Mouse (Mus musculus) neural tube, embryonic 11.5 days (tissue): ENCODE results near the gene Nfib. TPM values are rescaled to one million over a fixed set of nuclear protein-coding genes. Genes with fewer than 3 reads are reported as not detected.

Experiments
- ATAC-seq: fragments of 200-750 bp; cut with Nextera tagmentation; 2 replicates; pipeline ENCODE4 v1.8.0; 2017; ENCODE audit warnings: moderate number of reproducible peaks, mild to moderate bottlenecking, moderate TSS enrichment, moderate library complexity; ENCODE audit not compliant: insufficient read depth, low FRiP score, low TSS enrichment
- DNase-seq: peaks from one replicate; pipeline ENCODE4 v3.0.0-alpha.2; 2015; ENCODE audit warnings: low spot score
- H3K27ac ChIP-seq: fragments of 300-500 bp; sonication (generic); 2 replicates; pipeline ENCODE4 v1.5.1; 2014; ENCODE audit warnings: low read depth, mild to moderate bottlenecking, low read length
- H3K27me3 ChIP-seq: fragments of 300-500 bp; sonication (generic); 2 replicates; pipeline ENCODE4 v1.6.1; 2014; ENCODE audit warnings: mild to moderate bottlenecking, low read length, mixed read lengths; ENCODE audit not compliant: control insufficient read depth, insufficient read depth
- H3K36me3 ChIP-seq: fragments of 300-500 bp; sonication (generic); 2 replicates; pipeline ENCODE4 v1.6.1; 2014; ENCODE audit warnings: mild to moderate bottlenecking, low read length, moderate library complexity, mixed read lengths; ENCODE audit not compliant: control insufficient read depth, insufficient read depth
- H3K4me1 ChIP-seq: fragments of 300-500 bp; sonication (generic); 2 replicates; pipeline ENCODE4 v1.6.1; 2014; ENCODE audit warnings: low read length, mixed read lengths; ENCODE audit not compliant: control insufficient read depth, insufficient read depth
- H3K4me2 ChIP-seq: fragments of 300-500 bp; sonication (generic); 2 replicates; pipeline ENCODE4 v1.6.1; 2014; ENCODE audit warnings: low read depth, mild to moderate bottlenecking, moderate library complexity
- H3K4me3 ChIP-seq: fragments of 300-500 bp; sonication (generic); 2 replicates; pipeline ENCODE4 v1.5.1; 2014; ENCODE audit warnings: low read depth, low read length
- H3K9ac ChIP-seq: fragments of 300-500 bp; sonication (generic); 2 replicates; pipeline ENCODE4 v1.6.1; 2014; ENCODE audit warnings: mild to moderate bottlenecking, low read length
- H3K9me3 ChIP-seq: fragments of 300-500 bp; sonication (generic); 2 replicates; pipeline ENCODE4 v1.6.1; 2016; ENCODE audit warnings: low read length; ENCODE audit not compliant: control insufficient read depth
- WGBS: fragments of 180-500 bp; shearing (Covaris S2); extraction: QIAGEN DNeasy Blood & Tissue Kit; methylation state at CpG from one replicate; pipeline ENCODE4 v1.1.7; 2014; 5-methylcytosine and 5-hydroxymethylcytosine counted together
- polyA plus RNA-seq: library from polyadenylated mRNA; unstranded; fragments of >200 nt; fragmentation: Nextera tagmentation; extraction: Ambion mirVana; gene quantifications from 2 replicates; pipeline ENCODE4 v1.2.1, GENCODE M21; 2014

Gene Nfib
- polyA plus RNA-seq, 1 experiment from 2014 or later: 29.1 TPM

- no peak overlapping the region for H3K27ac ChIP-seq
- 81% methylated on average over 6 of the region's 6 CpGs for WGBS
- H3K4me2 ChIP-seq: no peak overlapping the region
- H3K36me3 ChIP-seq: no peaks in the 10 kb centered on the region
- ATAC-seq: no peak
- H3K9me3 ChIP-seq: no peaks in the 10 kb centered on the region
- H3K9ac ChIP-seq: no peak overlapping the region
- no peaks in the 10 kb centered on the region for H3K27me3 ChIP-seq
- no peak for DNase-seq
- H3K4me1 ChIP-seq: no peaks in the 10 kb centered on the region
- H3K4me3 ChIP-seq: no peak overlapping the region
Observed at GRCm38 (mm10) chr4:82483298-82483697, 222.3 kb downstream of the Nfib start.

- H3K4me2 ChIP-seq: no peak overlapping the region
- ATAC-seq (no peak), DNase-seq (no peak)
- no peaks in the 10 kb centered on the region for H3K36me3 ChIP-seq
- H3K4me1 ChIP-seq: no peaks in the 10 kb centered on the region
- H3K27ac ChIP-seq: no peak overlapping the region
- 84% methylated on average over 9 of the region's 9 CpGs for WGBS
- H3K27me3 ChIP-seq: no peaks in the 10 kb centered on the region
- no peaks in the 10 kb centered on the region for H3K9me3 ChIP-seq
- H3K4me3 ChIP-seq: no peak overlapping the region
- no peak overlapping the region for H3K9ac ChIP-seq
Observed at GRCm38 (mm10) chr4:82480635-82481034, 224.9 kb downstream of the Nfib start.

- WGBS: 67% methylated on average over 4 of the region's 4 CpGs
- DNase-seq (no peak), ATAC-seq (no peak)
Observed at GRCm38 (mm10) chr4:82479394-82479793, 226.2 kb downstream of the Nfib start.

GRCm38 (mm10) chr4:82477742-82478141 lies 227.8 kb downstream of the Nfib start:
- Histone ChIP-seq H3K4me3 (no peak overlapping the region), H3K9ac (no peak overlapping the region), H3K4me2 (no peak overlapping the region), H3K27ac (no peak overlapping the region), H3K4me1 (no peaks in the 10 kb centered on the region), H3K9me3 (no peaks in the 10 kb centered on the region), H3K27me3 (no peaks in the 10 kb centered on the region), H3K36me3 (no peaks in the 10 kb centered on the region)
- 88% methylated on average over 2 of the region's 2 CpGs for WGBS
- DNase-seq (no peak), ATAC-seq (no peak)

More at GRCm38 (mm10) chr4:82479394-82479793, 226.2 kb downstream of the Nfib start:
- no peak overlapping the region for H3K27ac ChIP-seq
- no peak overlapping the region for H3K9ac ChIP-seq
- no peak overlapping the region for H3K4me3 ChIP-seq
- H3K9me3 ChIP-seq: no peaks in the 10 kb centered on the region
- no peaks in the 10 kb centered on the region for H3K4me1 ChIP-seq
- no peak overlapping the region for H3K4me2 ChIP-seq
- H3K27me3 ChIP-seq: no peaks in the 10 kb centered on the region
- H3K36me3 ChIP-seq: no peaks in the 10 kb centered on the region

GRCm38 (mm10) chr4:82476411-82476810 lies 229.1 kb downstream of the Nfib start:
- Histone ChIP-seq H3K36me3 (no peaks in the 10 kb centered on the region), H3K4me1 (no peaks in the 10 kb centered on the region), H3K27me3 (no peaks in the 10 kb centered on the region), H3K4me3 (no peak overlapping the region), H3K9ac (no peak overlapping the region), H3K27ac (no peak overlapping the region), H3K9me3 (no peaks in the 10 kb centered on the region), H3K4me2 (no peak overlapping the region)
- DNase-seq (no peak), ATAC-seq (no peak)
- WGBS: 65% methylated on average over 2 of the region's 2 CpGs

GRCm38 (mm10) chr4:82474334-82474733 lies 231.2 kb downstream of the Nfib start:
- WGBS: 86% methylated on average over 5 of the region's 5 CpGs
- Histone ChIP-seq H3K36me3 (no peaks in the 10 kb centered on the region), H3K27me3 (no peaks in the 10 kb centered on the region), H3K9ac (no peak overlapping the region), H3K4me3 (no peak overlapping the region), H3K4me2 (no peak overlapping the region), H3K4me1 (no peaks in the 10 kb centered on the region), H3K9me3 (no peaks in the 10 kb centered on the region), H3K27ac (no peak overlapping the region)
- DNase-seq: no peak
- ATAC-seq: no peak

- H3K36me3 ChIP-seq: no peaks in the 10 kb centered on the region
- 88% methylated on average over 3 of the region's 3 CpGs for WGBS
- no peak overlapping the region for H3K4me3 ChIP-seq
- H3K9me3 ChIP-seq: no peaks in the 10 kb centered on the region
- H3K9ac ChIP-seq: no peak overlapping the region
- H3K4me2 ChIP-seq: no peak overlapping the region
- no peak for ATAC-seq
- H3K27me3 ChIP-seq: no peaks in the 10 kb centered on the region
- DNase-seq: no peak
- H3K4me1 ChIP-seq: no peaks in the 10 kb centered on the region
- no peak overlapping the region for H3K27ac ChIP-seq
Observed at GRCm38 (mm10) chr4:82470938-82471320, 234.6 kb downstream of the Nfib start.

- no peaks in the 10 kb centered on the region for H3K27me3 ChIP-seq
- H3K4me2 ChIP-seq: no peak overlapping the region
- no peaks in the 10 kb centered on the region for H3K4me1 ChIP-seq
- H3K4me3 ChIP-seq: no peak overlapping the region
- ATAC-seq (no peak), DNase-seq (no peak)
- WGBS: 89% methylated on average over 5 of the region's 5 CpGs
- H3K36me3 ChIP-seq: no peaks in the 10 kb centered on the region
- H3K9ac ChIP-seq: no peak overlapping the region
- no peaks in the 10 kb centered on the region for H3K9me3 ChIP-seq
- H3K27ac ChIP-seq: no peak overlapping the region
Observed at GRCm38 (mm10) chr4:82470212-82470937, 235.2 kb downstream of the Nfib start.

- WGBS: 85% methylated on average over 3 of the region's 3 CpGs
- DNase-seq: no peak
Observed at GRCm38 (mm10) chr4:82468944-82469343, 236.6 kb downstream of the Nfib start.

More at GRCm38 (mm10) chr4:82468944-82469343, 236.6 kb downstream of the Nfib start:
- no peak for ATAC-seq
- Histone ChIP-seq H3K36me3 (no peaks in the 10 kb centered on the region), H3K9ac (no peak overlapping the region), H3K27ac (no peak overlapping the region), H3K27me3 (no peaks in the 10 kb centered on the region), H3K4me3 (no peak overlapping the region), H3K9me3 (no peaks in the 10 kb centered on the region), H3K4me1 (no peaks in the 10 kb centered on the region), H3K4me2 (no peak overlapping the region)
